Mouse (Mus musculus): ENCODE data around the gene Trpt1.

The Trpt1 gene

GRCm38 (mm10) chr19:7044279-7044678, 48.3 kb downstream of the Trpt1 start:
- no peak for DNase-seq (ENCODE audit: low spot score)

- DNase-seq (ENCODE audit: low spot score), result no peak
Observed at GRCm38 (mm10) chr19:7044706-7045105, 48.8 kb downstream of the Trpt1 start.
